Mouse (Mus musculus): ENCODE data around the gene Rnf220. TPM values are rescaled to one million over a fixed set of nuclear protein-coding genes. Genes with fewer than 3 reads are reported as not detected.

Gene Rnf220
- polyA plus RNA-seq, 1 experiment from 2014 or later, result 98.2 TPM

GRCm38 (mm10) chr4:117288927-117289801 is 207.7 kb downstream of the Rnf220 start:
- Histone ChIP-seq H3K4me1 (peaks cover 58% of the 10 kb centered on the region), H3K27me3 (ENCODE audit: poor library complexity, severe bottlenecking) (peaks cover 41% of the 10 kb centered on the region), H3K4me3 (peak overlapping the region; percentile 88), H3K27ac (peak overlapping the region; percentile 98), H3K36me3 (replicated peaks) (peaks cover 38% of the 10 kb centered on the region), H3K9me3 (no peaks in the 10 kb centered on the region)
- WGBS, result under 1% methylated on average over 80 of the region's 80 CpGs
- peak; percentile 84 for DNase-seq (ENCODE audit: extremely low spot score, low spot score)

GRCm38 (mm10) chr4:117288277-117288926 is 208.4 kb downstream of the Rnf220 start:
- H3K9me3 ChIP-seq, result no peaks in the 10 kb centered on the region
- H3K27me3 ChIP-seq (ENCODE audit: poor library complexity, severe bottlenecking), result peaks cover 42% of the 10 kb centered on the region
- H3K27ac ChIP-seq, result peak overlapping the region; percentile 98
- peaks cover 44% of the 10 kb centered on the region for H3K36me3 ChIP-seq (replicated peaks)
- peak overlapping the region; percentile 88 for H3K4me3 ChIP-seq
- peaks cover 66% of the 10 kb centered on the region for H3K4me1 ChIP-seq
- DNase-seq (ENCODE audit: extremely low spot score, low spot score), result peak; percentile 43
- WGBS, result 25% methylated on average over 25 of the region's 25 CpGs

- peak overlapping the region; percentile 36 for H3K4me3 ChIP-seq
- WGBS, result 67% methylated on average over 4 of the region's 4 CpGs
- peaks cover 85% of the 10 kb centered on the region for H3K36me3 ChIP-seq (replicated peaks)
- peaks cover 76% of the 10 kb centered on the region for H3K27me3 ChIP-seq (ENCODE audit: poor library complexity, severe bottlenecking)
- H3K9me3 ChIP-seq, result no peaks in the 10 kb centered on the region
- no peak for DNase-seq (ENCODE audit: extremely low spot score, low spot score)
- H3K27ac ChIP-seq, result peak overlapping the region; percentile 78
- peaks cover 95% of the 10 kb centered on the region for H3K4me1 ChIP-seq
Observed at GRCm38 (mm10) chr4:117284363-117284762, 212.5 kb downstream of the Rnf220 start.

GRCm38 (mm10) chr4:117283271-117284191 is 213.3 kb downstream of the Rnf220 start:
- DNase-seq (ENCODE audit: extremely low spot score, low spot score), result peak; percentile 67

GRCm38 (mm10) chr4:117281090-117281845 is 215.6 kb downstream of the Rnf220 start:
- peaks cover 99% of the 10 kb centered on the region for H3K36me3 ChIP-seq (replicated peaks)
- peaks cover 85% of the 10 kb centered on the region for H3K4me1 ChIP-seq
- WGBS, result 78% methylated on average over 19 of the region's 19 CpGs
- H3K9me3 ChIP-seq, result no peaks in the 10 kb centered on the region
- peaks cover 93% of the 10 kb centered on the region for H3K27me3 ChIP-seq (ENCODE audit: poor library complexity, severe bottlenecking)
- no peak overlapping the region for H3K27ac ChIP-seq
- no peak for DNase-seq (ENCODE audit: extremely low spot score, low spot score)
- no peak overlapping the region for H3K4me3 ChIP-seq

More at GRCm38 (mm10) chr4:117283271-117284191, 213.3 kb downstream of the Rnf220 start:
- Histone ChIP-seq H3K4me3 (peak overlapping the region; percentile 36), H3K9me3 (no peaks in the 10 kb centered on the region), H3K27ac (peak overlapping the region; percentile 78), H3K36me3 (replicated peaks) (peaks cover 93% of the 10 kb centered on the region), H3K27me3 (ENCODE audit: poor library complexity, severe bottlenecking) (peaks cover 84% of the 10 kb centered on the region), H3K4me1 (peaks cover 99% of the 10 kb centered on the region)
- 18% methylated on average over 22 of the region's 22 CpGs for WGBS

GRCm38 (mm10) chr4:117280397-117280930 is 216.4 kb downstream of the Rnf220 start:
- Histone ChIP-seq H3K9me3 (peaks cover 7% of the 10 kb centered on the region; the same call in 1 of the 2 replicates), H3K4me1 (peaks cover 77% of the 10 kb centered on the region), H3K27me3 (ENCODE audit: poor library complexity, severe bottlenecking) (peaks cover 92% of the 10 kb centered on the region), H3K4me3 (no peak overlapping the region), H3K27ac (no peak overlapping the region), H3K36me3 (replicated peaks) (peaks cover 99% of the 10 kb centered on the region)
- no peak for DNase-seq (ENCODE audit: extremely low spot score, low spot score)
- WGBS, result 90% methylated on average over 8 of the region's 8 CpGs

GRCm38 (mm10) chr4:117279253-117279642 is 217.6 kb downstream of the Rnf220 start:
- peaks cover 18% of the 10 kb centered on the region for H3K9me3 ChIP-seq
- H3K4me3 ChIP-seq, result no peak overlapping the region
- WGBS, result 84% methylated on average over 2 of the region's 2 CpGs
- DNase-seq (ENCODE audit: extremely low spot score, low spot score), result no peak
- peaks cover 65% of the 10 kb centered on the region for H3K4me1 ChIP-seq
- H3K27me3 ChIP-seq (ENCODE audit: poor library complexity, severe bottlenecking), result peaks cover 80% of the 10 kb centered on the region
- no peak overlapping the region for H3K27ac ChIP-seq
- peaks cover 99% of the 10 kb centered on the region for H3K36me3 ChIP-seq (replicated peaks)

- peaks cover 78% of the 10 kb centered on the region for H3K27me3 ChIP-seq (ENCODE audit: poor library complexity, severe bottlenecking)
- H3K4me3 ChIP-seq, result no peak overlapping the region
- no peak overlapping the region for H3K27ac ChIP-seq
- peaks cover 99% of the 10 kb centered on the region for H3K36me3 ChIP-seq (replicated peaks)
- WGBS, result 87% methylated on average over 10 of the region's 10 CpGs
- peaks cover 24% of the 10 kb centered on the region for H3K9me3 ChIP-seq
- peaks cover 59% of the 10 kb centered on the region for H3K4me1 ChIP-seq
- no peak for DNase-seq (ENCODE audit: extremely low spot score, low spot score)
Observed at GRCm38 (mm10) chr4:117278381-117279252, 218.2 kb downstream of the Rnf220 start.

GRCm38 (mm10) chr4:117277687-117278086 is 219.2 kb downstream of the Rnf220 start:
- Histone ChIP-seq H3K27ac (0 out of 2 replicates have a peak overlapping the region, but pooled peaks have one; percentile 11), H3K36me3 (replicated peaks) (peaks cover 100% of the 10 kb centered on the region), H3K9me3 (peaks cover 24% of the 10 kb centered on the region), H3K27me3 (ENCODE audit: poor library complexity, severe bottlenecking) (peaks cover 76% of the 10 kb centered on the region), H3K4me3 (no peak overlapping the region), H3K4me1 (peaks cover 58% of the 10 kb centered on the region)
- DNase-seq (ENCODE audit: extremely low spot score, low spot score), result no peak
- 93% methylated on average over 7 of the region's 7 CpGs for WGBS

GRCm38 (mm10) chr4:117277021-117277420 is 219.8 kb downstream of the Rnf220 start:
- Histone ChIP-seq H3K4me1 (peaks cover 58% of the 10 kb centered on the region), H3K36me3 (replicated peaks) (peaks cover 100% of the 10 kb centered on the region), H3K27ac (no peak overlapping the region), H3K9me3 (peaks cover 24% of the 10 kb centered on the region), H3K27me3 (ENCODE audit: poor library complexity, severe bottlenecking) (peaks cover 74% of the 10 kb centered on the region), H3K4me3 (no peak overlapping the region)
- WGBS, result 97% methylated on average over 13 of the region's 13 CpGs
- no peak for DNase-seq (ENCODE audit: extremely low spot score, low spot score)

- peaks cover 24% of the 10 kb centered on the region for H3K9me3 ChIP-seq
- H3K36me3 ChIP-seq (replicated peaks), result peaks cover 100% of the 10 kb centered on the region
- peaks cover 74% of the 10 kb centered on the region for H3K27me3 ChIP-seq (ENCODE audit: poor library complexity, severe bottlenecking)
- DNase-seq (ENCODE audit: extremely low spot score, low spot score), result no peak
- 96% methylated on average over 17 of the region's 17 CpGs for WGBS
- H3K4me1 ChIP-seq, result peaks cover 58% of the 10 kb centered on the region
- no peak overlapping the region for H3K27ac ChIP-seq
- no peak overlapping the region for H3K4me3 ChIP-seq
Observed at GRCm38 (mm10) chr4:117276281-117276711, 220.6 kb downstream of the Rnf220 start.

Measured in forebrain, embryonic 10.5 days (tissue).